ENCODE assay signal across 20 mouse cellular contexts in genomic region chr11:109366802-109367579, GRCm38 (mm10). TPM values are rescaled to one million over a fixed set of nuclear protein-coding genes. Genes with fewer than 3 reads are reported as not detected.
DNase-seq lines count a peak whose midpoint lies in the region; ATAC-seq and TF ChIP-seq lines count a peak whose summit lies in the region.
"Had no signal": no experiment of that assay in that cellular context is flagged by ENCODE, and none has a peak within 500 bp of the region (broad histone marks: within the 10 kb centered on the region; RNA-seq: fewer than 3 reads in every experiment).

No protein-coding gene starts in this region.

- H3K4me3 ChIP-seq in heart, postnatal 0 days (ENCODE audit: low read depth, low read length): no peak overlapping the region
- H3K4me3 ChIP-seq in heart, embryonic 12.5 days: no peak overlapping the region
- H3K4me3 ChIP-seq in liver, embryonic 12.5 days: no peak overlapping the region
- H3K4me3 ChIP-seq in liver, embryonic 11.5 days (ENCODE audit: low read depth, low read length): no peak overlapping the region
- H3K4me3 ChIP-seq in hindbrain, postnatal 0 days (ENCODE audit: low read length): no peak overlapping the region
- H3K4me3 ChIP-seq in liver, postnatal 0 days (ENCODE audit: low read depth, low read length): no peak overlapping the region
- H3K4me3 ChIP-seq: embryonic facial prominence, embryonic 15.5 days; forebrain, embryonic 15.5 days; midbrain, embryonic 15.5 days had no signal

- H3K4me2 ChIP-seq in heart, postnatal 0 days (ENCODE audit: low read depth, low read length): 0 out of 2 replicates have a peak overlapping the region, but pooled peaks have one; percentile 2
- no peak overlapping the region for H3K4me2 ChIP-seq in heart, embryonic 12.5 days
- H3K4me2 ChIP-seq in liver, embryonic 12.5 days: peak overlapping the region; percentile 19; the same call in 1 of the 2 replicates
- H3K4me2 ChIP-seq in liver, embryonic 11.5 days: no peak overlapping the region
- H3K4me2 ChIP-seq in hindbrain, postnatal 0 days (ENCODE audit: low read depth, low read length): peak overlapping the region; percentile 29; the same call in 1 of the 2 replicates
- peak overlapping the region; percentile 13; the same call in 1 of the 2 replicates for H3K4me2 ChIP-seq in liver, postnatal 0 days (ENCODE audit: low read depth, low read length)
- H3K4me2 ChIP-seq: embryonic facial prominence, embryonic 15.5 days; forebrain, embryonic 15.5 days; midbrain, embryonic 15.5 days had no signal

- no peak overlapping the region for H3K9ac ChIP-seq in heart, postnatal 0 days (replicated peaks; ENCODE audit: low read depth, low read length)
- no peak overlapping the region for H3K9ac ChIP-seq in heart, embryonic 12.5 days
- no peak overlapping the region for H3K9ac ChIP-seq in liver, embryonic 12.5 days
- H3K9ac ChIP-seq in liver, embryonic 11.5 days (ENCODE audit: low read depth, low read length): no peak overlapping the region
- H3K9ac ChIP-seq in hindbrain, postnatal 0 days (replicated peaks; ENCODE audit: low read length): no peak overlapping the region
- no peak overlapping the region for H3K9ac ChIP-seq in liver, postnatal 0 days (replicated peaks)
- H3K9ac ChIP-seq: embryonic facial prominence, embryonic 15.5 days; forebrain, embryonic 15.5 days; lung, embryonic 14.5 days; midbrain, embryonic 15.5 days had no signal

- H3K9me3 ChIP-seq in heart, postnatal 0 days (replicated peaks; ENCODE audit: control insufficient read depth, low read length): no peaks in the 10 kb centered on the region
- no peaks in the 10 kb centered on the region for H3K9me3 ChIP-seq in heart, embryonic 12.5 days (replicated peaks)
- H3K9me3 ChIP-seq in liver, embryonic 12.5 days (replicated peaks): no peaks in the 10 kb centered on the region
- H3K9me3 ChIP-seq in liver, embryonic 11.5 days (ENCODE audit: control insufficient read depth, low read length): no peaks in the 10 kb centered on the region
- no peaks in the 10 kb centered on the region for H3K9me3 ChIP-seq in hindbrain, postnatal 0 days (ENCODE audit: low read length)
- H3K9me3 ChIP-seq in liver, postnatal 0 days (ENCODE audit: low read length): no peaks in the 10 kb centered on the region
- H3K9me3 ChIP-seq: embryonic facial prominence, embryonic 15.5 days; forebrain, embryonic 15.5 days; midbrain, embryonic 15.5 days had no signal

- no peaks in the 10 kb centered on the region for H3K27me3 ChIP-seq in heart, postnatal 0 days (ENCODE audit: control insufficient read depth, insufficient read depth, low read length)
- H3K27me3 ChIP-seq in heart, embryonic 12.5 days (replicated peaks): no peaks in the 10 kb centered on the region
- H3K27me3 ChIP-seq in liver, embryonic 12.5 days (replicated peaks): no peaks in the 10 kb centered on the region
- H3K27me3 ChIP-seq in liver, embryonic 11.5 days (replicated peaks; ENCODE audit: control insufficient read depth, insufficient read depth, low read length): no peaks in the 10 kb centered on the region
- H3K27me3 ChIP-seq in hindbrain, postnatal 0 days (ENCODE audit: insufficient read depth, low read length): no peaks in the 10 kb centered on the region
- H3K27me3 ChIP-seq in liver, postnatal 0 days (ENCODE audit: insufficient read depth, low read length): no peaks in the 10 kb centered on the region
- H3K27me3 ChIP-seq: embryonic facial prominence, embryonic 15.5 days; forebrain, embryonic 15.5 days; midbrain, embryonic 15.5 days had no signal

- peaks cover 16% of the 10 kb centered on the region for H3K36me3 ChIP-seq in heart, postnatal 0 days (replicated peaks; ENCODE audit: control insufficient read depth, insufficient read depth, low read length)
- peaks cover 20% of the 10 kb centered on the region for H3K36me3 ChIP-seq in heart, embryonic 12.5 days
- H3K36me3 ChIP-seq in liver, embryonic 12.5 days: peaks cover 50% of the 10 kb centered on the region
- peaks cover 9% of the 10 kb centered on the region for H3K36me3 ChIP-seq in liver, embryonic 11.5 days (ENCODE audit: control insufficient read depth, insufficient read depth, low read length)
- no peaks in the 10 kb centered on the region for H3K36me3 ChIP-seq in hindbrain, postnatal 0 days (ENCODE audit: insufficient read depth, low read length)
- H3K36me3 ChIP-seq in liver, postnatal 0 days (replicated peaks; ENCODE audit: insufficient read depth, low read length): peaks cover 28% of the 10 kb centered on the region

- H3K27ac ChIP-seq in heart, postnatal 0 days (ENCODE audit: low read depth): no peak overlapping the region
- no peak overlapping the region for H3K27ac ChIP-seq in heart, embryonic 12.5 days (ENCODE audit: poor library complexity, severe bottlenecking)
- no peak overlapping the region for H3K27ac ChIP-seq in liver, embryonic 12.5 days
- no peak overlapping the region for H3K27ac ChIP-seq in liver, embryonic 11.5 days (ENCODE audit: low read depth, low read length)
- no peak overlapping the region for H3K27ac ChIP-seq in hindbrain, postnatal 0 days
- peak overlapping the region; percentile 46 for H3K27ac ChIP-seq in liver, postnatal 0 days (ENCODE audit: low read depth)
- H3K27ac ChIP-seq: embryonic facial prominence, embryonic 15.5 days; forebrain, embryonic 15.5 days; midbrain, embryonic 15.5 days had no signal

- no peak for DNase-seq in heart, postnatal 0 days (ENCODE audit: low spot score)
- no peak for DNase-seq in liver, embryonic 11.5 days (ENCODE audit: low spot score)
- DNase-seq in hindbrain, postnatal 0 days (ENCODE audit: low spot score): no peak
- no peak for DNase-seq in liver, postnatal 0 days
- no peak for DNase-seq in retina, embryonic 14.5 days (ENCODE audit: low spot score)
- no peak for DNase-seq in layer of hippocampus, adult 11-12 months (ENCODE audit: low spot score)
- DNase-seq: adrenal gland, postnatal 25 days; gastrocnemius, postnatal 14 days; lung, embryonic 14.5 days had no signal

- TF ChIP-seq CTCF in heart, postnatal 0 days (IDR thresholded peaks at IDR 0.05; ENCODE audit: low read depth): no peak
- no peak for TF ChIP-seq CTCF in hindbrain, postnatal 0 days (IDR thresholded peaks at IDR 0.05; ENCODE audit: low read depth)
- TF ChIP-seq CTCF in liver, postnatal 0 days (IDR thresholded peaks at IDR 0.05; ENCODE audit: low read depth): no peak

- H3K4me1 ChIP-seq in heart, postnatal 0 days (ENCODE audit: control insufficient read depth, insufficient read depth): peaks cover 51% of the 10 kb centered on the region
- H3K4me1 ChIP-seq in heart, embryonic 12.5 days (replicated peaks): peaks cover 74% of the 10 kb centered on the region
- peaks cover 80% of the 10 kb centered on the region for H3K4me1 ChIP-seq in liver, embryonic 12.5 days
- H3K4me1 ChIP-seq in liver, embryonic 11.5 days (replicated peaks; ENCODE audit: control insufficient read depth, insufficient read depth, low read length): peaks cover 29% of the 10 kb centered on the region
- peaks cover 28% of the 10 kb centered on the region for H3K4me1 ChIP-seq in hindbrain, postnatal 0 days (ENCODE audit: insufficient read depth, low read length)
- peaks cover 54% of the 10 kb centered on the region for H3K4me1 ChIP-seq in liver, postnatal 0 days (ENCODE audit: insufficient read depth)

- no peak for TF ChIP-seq EP300 in heart, postnatal 0 days (IDR thresholded peaks at IDR 0.05; ENCODE audit: low read depth)
- no peak for TF ChIP-seq EP300 in liver, postnatal 0 days (IDR thresholded peaks at IDR 0.05; ENCODE audit: low read depth)

- ATAC-seq in heart, postnatal 0 days (ENCODE audit: insufficient read depth, low read depth): no peak
- no peak for ATAC-seq in heart, embryonic 12.5 days (ENCODE audit: insufficient number of reproducible peaks, low FRiP score)
- no peak for ATAC-seq in liver, embryonic 12.5 days
- ATAC-seq in liver, embryonic 11.5 days (replicated peaks; ENCODE audit: low FRiP score): no peak
- ATAC-seq in hindbrain, postnatal 0 days: no peak
- no peak for ATAC-seq in liver, postnatal 0 days
- ATAC-seq: forebrain, embryonic 15.5 days; midbrain, embryonic 15.5 days had no signal

- WGBS in heart, postnatal 0 days: 70% methylated on average over 15 of the region's 15 CpGs
- WGBS in heart, embryonic 12.5 days: 76% methylated on average over 15 of the region's 15 CpGs
- 72% methylated on average over 15 of the region's 15 CpGs for WGBS in liver, embryonic 12.5 days (ENCODE audit: insufficient replicate concordance)
- 77% methylated on average over 15 of the region's 15 CpGs for WGBS in liver, embryonic 11.5 days
- 80% methylated on average over 15 of the region's 15 CpGs for WGBS in hindbrain, postnatal 0 days
- WGBS in liver, postnatal 0 days (ENCODE audit: insufficient replicate concordance): 60% methylated on average over 15 of the region's 15 CpGs

RNA-seq across cellular contexts. Expression of gene Gna13, which starts 4.4 kb away (rescaled TPM):
- 42.3 and 42.7 TPM in 2 replicates for total RNA-seq in heart, postnatal 0 days (2014; rRNA removed; ENCODE audit: low replicate concordance)
- polyA plus RNA-seq in heart, postnatal 0 days (2015; fragmentation: Nextera tagmentation; extraction: Ambion mirVana): 25.5 and 28.0 TPM in 2 replicates
- polyA plus RNA-seq in heart, embryonic 12.5 days (2016; fragmentation: Nextera tagmentation; extraction: Ambion mirVana): 21.6 and 27.2 TPM in 2 replicates
- polyA plus RNA-seq in liver, embryonic 12.5 days (2016; fragmentation: Nextera tagmentation; extraction: Ambion mirVana): 18.0 and 19.4 TPM in 2 replicates
- 24.9 and 25.3 TPM in 2 replicates for polyA plus RNA-seq in liver, embryonic 11.5 days (2014; fragmentation: Nextera tagmentation; extraction: Ambion mirVana)
- total RNA-seq in hindbrain, postnatal 0 days (2014; rRNA removed): 55.0 and 69.3 TPM in 2 replicates
- polyA plus RNA-seq in hindbrain, postnatal 0 days (2015; fragmentation: Nextera tagmentation; extraction: Ambion mirVana): 38.1 and 44.4 TPM in 2 replicates
- 28.4 and 30.6 TPM in 2 replicates for polyA plus RNA-seq in liver, postnatal 0 days (2015; fragmentation: Nextera tagmentation; extraction: Ambion mirVana)

RNA-seq across cellular contexts. Expression of gene 9930022D16Rik, which starts 46.7 kb away (rescaled TPM):
- total RNA-seq in heart, postnatal 0 days (2014; rRNA removed; ENCODE audit: low replicate concordance): not detected in 2 replicates
- polyA plus RNA-seq in heart, postnatal 0 days (2015; fragmentation: Nextera tagmentation; extraction: Ambion mirVana): not detected in 2 replicates
- not detected in 2 replicates for polyA plus RNA-seq in heart, embryonic 12.5 days (2016; fragmentation: Nextera tagmentation; extraction: Ambion mirVana)
- not detected in 2 replicates for polyA plus RNA-seq in liver, embryonic 12.5 days (2016; fragmentation: Nextera tagmentation; extraction: Ambion mirVana)
- polyA plus RNA-seq in liver, embryonic 11.5 days (2014; fragmentation: Nextera tagmentation; extraction: Ambion mirVana): not detected in 2 replicates
- total RNA-seq in hindbrain, postnatal 0 days (2014; rRNA removed): not detected in 2 replicates
- not detected in 2 replicates for polyA plus RNA-seq in hindbrain, postnatal 0 days (2015; fragmentation: Nextera tagmentation; extraction: Ambion mirVana)
- not detected in 2 replicates for polyA plus RNA-seq in liver, postnatal 0 days (2015; fragmentation: Nextera tagmentation; extraction: Ambion mirVana)
- total RNA-seq: adrenal gland, postnatal 25 days; common myeloid progenitor, adult 5-6 weeks; gastrocnemius, postnatal 14 days; heart, postnatal 25 days; layer of hippocampus, adult 18-20 months; left cerebral cortex, postnatal 14 days had no signal
- polyA plus RNA-seq: embryonic facial prominence, embryonic 15.5 days; forebrain, embryonic 15.5 days; lung, embryonic 14.5 days; midbrain, embryonic 15.5 days; neural tube, embryonic 11.5 days; spleen, adult 2 months had no signal

RNA-seq across cellular contexts. Expression of gene Amz2, which starts 58.8 kb away (rescaled TPM):
- 36.9 and 65.6 TPM in 2 replicates for total RNA-seq in heart, postnatal 0 days (2014; rRNA removed; ENCODE audit: low replicate concordance)
- 33.7 and 36.2 TPM in 2 replicates for polyA plus RNA-seq in heart, postnatal 0 days (2015; fragmentation: Nextera tagmentation; extraction: Ambion mirVana)
- 32.5 and 33.9 TPM in 2 replicates for polyA plus RNA-seq in heart, embryonic 12.5 days (2016; fragmentation: Nextera tagmentation; extraction: Ambion mirVana)
- 15.6 and 17.8 TPM in 2 replicates for polyA plus RNA-seq in liver, embryonic 12.5 days (2016; fragmentation: Nextera tagmentation; extraction: Ambion mirVana)
- 33.7 and 35.5 TPM in 2 replicates for polyA plus RNA-seq in liver, embryonic 11.5 days (2014; fragmentation: Nextera tagmentation; extraction: Ambion mirVana)
- total RNA-seq in hindbrain, postnatal 0 days (2014; rRNA removed): 145 and 151 TPM in 2 replicates
- polyA plus RNA-seq in hindbrain, postnatal 0 days (2015; fragmentation: Nextera tagmentation; extraction: Ambion mirVana): 38.4 and 38.8 TPM in 2 replicates
- polyA plus RNA-seq in liver, postnatal 0 days (2015; fragmentation: Nextera tagmentation; extraction: Ambion mirVana): 9.4 and 11.0 TPM in 2 replicates

Comparison
In these comparisons a context has a peak if more than half of its experiments do, and no peak if none do; other contexts are left out.
1. H3K4me2 ChIP-seq: peak in heart, postnatal 0 days (single experiment), liver, embryonic 12.5 days (single experiment), hindbrain, postnatal 0 days (single experiment) and liver, postnatal 0 days (single experiment); none in heart, embryonic 12.5 days (single experiment) and liver, embryonic 11.5 days (single experiment).